In the genomic region with DNA sequence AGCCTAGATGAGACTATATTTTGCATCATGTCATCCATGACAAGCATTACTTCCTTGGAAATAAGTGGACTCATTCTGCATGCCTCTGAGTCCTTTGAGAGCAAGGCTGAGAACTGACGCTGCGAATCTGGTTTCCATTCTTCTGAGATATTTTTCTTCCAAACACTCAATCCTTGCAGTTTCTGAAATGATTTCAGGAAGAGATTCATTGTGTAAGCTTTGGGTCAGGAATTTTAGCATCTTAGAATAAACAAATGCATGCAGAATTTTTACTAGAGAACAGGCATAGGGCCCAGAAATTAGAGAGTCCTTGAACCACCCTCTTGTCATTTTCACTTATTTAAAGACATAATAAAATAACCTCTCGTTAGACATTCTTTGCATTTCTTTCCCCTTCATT, we compare ENCODE assay signal across 19 mouse cellular contexts.
"Had no signal": no experiment of that assay in that cellular context is flagged by ENCODE, and none has a peak within 500 bp of the region (broad histone marks: within the 10 kb centered on the region; RNA-seq: fewer than 3 reads in every experiment).

No protein-coding gene starts in this region.

- H3K9ac ChIP-seq: liver, embryonic 12.5 days; liver, embryonic 14.5 days; midbrain, embryonic 12.5 days; neural tube, embryonic 13.5 days; neural tube, embryonic 15.5 days had no signal

- DNase-seq: lung, adult 18-20 months; lung, postnatal 36 days; midbrain, embryonic 14.5 days; retina, postnatal 1 day; right cerebral cortex, adult 18-20 months; right cerebral cortex, postnatal 25 days; right cerebral cortex, postnatal 4 days; spleen, adult 18-20 months; thymus, adult 18-20 months; thymus, postnatal 14 days; thymus, postnatal 36 days had no signal

- ATAC-seq: liver, embryonic 12.5 days; midbrain, embryonic 16.5 days had no signal

- H3K9me3 ChIP-seq: liver, embryonic 12.5 days; midbrain, embryonic 10.5 days; midbrain, embryonic 12.5 days; neural tube, embryonic 13.5 days; neural tube, embryonic 15.5 days had no signal

- H3K4me1 ChIP-seq: liver, embryonic 12.5 days; midbrain, embryonic 10.5 days; midbrain, embryonic 12.5 days; neural tube, embryonic 13.5 days; neural tube, embryonic 15.5 days had no signal

- H3K27me3 ChIP-seq: liver, embryonic 12.5 days; midbrain, embryonic 12.5 days; neural tube, embryonic 13.5 days; neural tube, embryonic 15.5 days had no signal

- H3K27ac ChIP-seq: liver, embryonic 12.5 days; liver, embryonic 14.5 days; midbrain, embryonic 10.5 days; midbrain, embryonic 12.5 days; neural tube, embryonic 13.5 days; neural tube, embryonic 15.5 days had no signal

- H3K36me3 ChIP-seq: liver, embryonic 12.5 days; midbrain, embryonic 10.5 days; midbrain, embryonic 12.5 days; neural tube, embryonic 13.5 days; neural tube, embryonic 15.5 days had no signal

- H3K4me3 ChIP-seq: liver, embryonic 12.5 days; midbrain, embryonic 10.5 days; midbrain, embryonic 12.5 days; myocyte; neural tube, embryonic 13.5 days; neural tube, embryonic 15.5 days had no signal

- H3K4me2 ChIP-seq: liver, embryonic 12.5 days; midbrain, embryonic 12.5 days; neural tube, embryonic 13.5 days; neural tube, embryonic 15.5 days had no signal
